Mouse (Mus musculus): Measurements from ENCODE around the gene Tspan18. TPM values are rescaled to one million over a fixed set of nuclear protein-coding genes. Genes with fewer than 3 reads are reported as not detected.

Tspan18 gene
- polyA plus RNA-seq, 1 experiment from 2014 or later, result 48.2 TPM

DNA sequence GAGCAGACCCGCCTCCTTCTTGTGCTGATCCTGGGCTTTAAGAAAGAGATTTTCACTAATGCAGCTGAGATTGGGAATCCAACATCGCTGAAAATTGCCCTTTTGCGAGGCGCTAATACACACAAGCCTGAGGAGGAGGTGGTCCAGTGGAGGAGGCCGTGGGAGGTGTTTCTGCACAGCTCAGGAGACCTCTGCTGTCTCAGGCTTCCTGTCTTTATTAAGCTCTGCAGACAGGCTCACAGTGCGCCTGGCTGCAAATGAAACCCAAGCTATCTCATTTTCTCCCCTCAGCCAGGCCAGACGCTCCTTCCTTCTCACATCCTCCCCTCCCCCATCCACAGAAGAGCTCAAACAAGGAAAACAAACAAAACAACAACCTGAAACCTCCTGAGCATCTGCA is 9.6 kb downstream of the Tspan18 start:
- ATAC-seq (ENCODE audit: insufficient number of reproducible peaks, insufficient read depth, low FRiP score, low read depth), result no peak
- no peak overlapping the region for H3K4me2 ChIP-seq (ENCODE audit: low read length)
- no peaks in the 10 kb centered on the region for H3K27me3 ChIP-seq (ENCODE audit: control insufficient read depth, insufficient read depth, low read length)
- peak overlapping the region; percentile 38; the same call in 1 of the 2 replicates for H3K9ac ChIP-seq (ENCODE audit: low read length)
- H3K27ac ChIP-seq (replicated peaks in 1 of 2; ENCODE audit: control insufficient read depth in 1 of 2, insufficient read depth in 1 of 2, low read depth in 2 of 2, low read length in 2 of 2), result peak overlapping the region; percentile 28 to 53
- H3K4me1 ChIP-seq (ENCODE audit: control insufficient read depth in 2 of 2, insufficient read depth in 2 of 2, low read length in 2 of 2), result peaks cover 37 to 47% of the 10 kb centered on the region in 2 experiments
- no peak overlapping the region for H3K4me3 ChIP-seq (ENCODE audit: control insufficient read depth in 1 of 2, insufficient read depth in 1 of 2, low read depth in 1 of 2, low read length in 2 of 2)
- no peaks in the 10 kb centered on the region; the same call in 1 of the 2 replicates for H3K36me3 ChIP-seq (ENCODE audit: control insufficient read depth, insufficient read depth, low read length)
- WGBS, result 32% methylated on average over 7 of the region's 7 CpGs
- H3K9me3 ChIP-seq (ENCODE audit: control insufficient read depth, low read length), result no peaks in the 10 kb centered on the region

DNA sequence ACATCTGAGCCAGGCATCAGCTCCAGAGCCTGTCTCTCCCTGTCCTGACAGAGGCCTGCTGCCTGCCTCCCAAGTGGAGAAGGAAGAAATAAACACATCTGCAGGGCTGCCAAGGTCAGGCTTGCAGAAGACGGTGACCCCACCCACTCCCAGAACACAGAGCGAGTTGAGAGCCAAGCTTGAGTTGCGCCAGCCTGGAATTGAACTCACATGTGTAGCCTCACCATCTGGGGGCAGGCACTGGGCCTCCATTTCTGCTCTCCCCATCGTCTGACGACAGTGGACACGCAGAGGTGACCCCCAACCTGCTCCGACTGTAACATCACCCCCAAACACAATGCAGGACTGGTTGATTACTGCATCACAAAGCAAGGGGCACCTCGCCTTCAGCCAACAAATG is 12.4 kb downstream of the Tspan18 start:
- Histone ChIP-seq H3K9ac (ENCODE audit: low read length) (peak overlapping the region; percentile 56), H3K27me3 (ENCODE audit: control insufficient read depth, insufficient read depth, low read length) (no peaks in the 10 kb centered on the region), H3K36me3 (ENCODE audit: control insufficient read depth, insufficient read depth, low read length) (peaks cover 8% of the 10 kb centered on the region; the same call in 1 of the 2 replicates), H3K27ac (replicated peaks in 1 of 2; ENCODE audit: control insufficient read depth in 1 of 2, insufficient read depth in 1 of 2, low read depth in 2 of 2, low read length in 2 of 2) (peak overlapping the region in 1 of 2 experiments; percentile 8; a peak in 1 of 4 replicates), H3K9me3 (ENCODE audit: control insufficient read depth, low read length) (no peaks in the 10 kb centered on the region), H3K4me2 (ENCODE audit: low read length) (no peak overlapping the region), H3K4me3 (ENCODE audit: control insufficient read depth in 1 of 2, insufficient read depth in 1 of 2, low read depth in 1 of 2, low read length in 2 of 2) (no peak overlapping the region), H3K4me1 (ENCODE audit: control insufficient read depth in 2 of 2, insufficient read depth in 2 of 2, low read length in 2 of 2) (peaks cover 31 to 38% of the 10 kb centered on the region in 2 experiments)
- WGBS, result 59% methylated on average over 8 of the region's 8 CpGs
- ATAC-seq (ENCODE audit: insufficient number of reproducible peaks, insufficient read depth, low FRiP score, low read depth), result no peak

DNA sequence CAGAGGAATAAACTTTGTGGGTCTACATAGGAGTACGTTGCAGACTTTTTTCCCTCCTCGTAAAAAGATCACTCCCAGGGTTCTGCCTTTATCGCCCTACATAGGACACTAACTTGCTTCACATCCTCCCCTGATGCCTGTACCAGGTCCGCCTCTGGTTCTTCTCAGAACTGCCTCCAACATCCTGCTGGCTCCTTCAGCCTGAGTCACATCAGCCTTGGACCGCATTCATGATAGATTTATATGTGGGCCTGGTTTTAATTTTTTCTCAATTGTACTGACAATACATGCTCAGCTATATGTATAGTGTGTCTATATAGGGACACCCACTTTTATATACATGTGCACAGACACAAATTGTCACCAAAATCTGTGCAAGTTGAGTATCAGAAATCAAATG is 14.0 kb downstream of the Tspan18 start:
- no peak for ATAC-seq (ENCODE audit: insufficient number of reproducible peaks, insufficient read depth, low FRiP score, low read depth)
- H3K9me3 ChIP-seq (ENCODE audit: control insufficient read depth, low read length), result no peaks in the 10 kb centered on the region
- H3K36me3 ChIP-seq (ENCODE audit: control insufficient read depth, insufficient read depth, low read length), result peaks cover 8% of the 10 kb centered on the region; the same call in 1 of the 2 replicates
- H3K4me3 ChIP-seq (ENCODE audit: control insufficient read depth in 1 of 2, insufficient read depth in 1 of 2, low read depth in 1 of 2, low read length in 2 of 2), result no peak overlapping the region
- 77% methylated on average over 5 of the region's 5 CpGs for WGBS
- H3K4me1 ChIP-seq (ENCODE audit: control insufficient read depth in 2 of 2, insufficient read depth in 2 of 2, low read length in 2 of 2), result peaks cover 28 to 35% of the 10 kb centered on the region in 2 experiments
- H3K27ac ChIP-seq (replicated peaks in 1 of 2; ENCODE audit: control insufficient read depth in 1 of 2, insufficient read depth in 1 of 2, low read depth in 2 of 2, low read length in 2 of 2), result no peak overlapping the region
- no peak overlapping the region for H3K4me2 ChIP-seq (ENCODE audit: low read length)
- H3K27me3 ChIP-seq (ENCODE audit: control insufficient read depth, insufficient read depth, low read length), result no peaks in the 10 kb centered on the region
- H3K9ac ChIP-seq (ENCODE audit: low read length), result no peak overlapping the region

DNA sequence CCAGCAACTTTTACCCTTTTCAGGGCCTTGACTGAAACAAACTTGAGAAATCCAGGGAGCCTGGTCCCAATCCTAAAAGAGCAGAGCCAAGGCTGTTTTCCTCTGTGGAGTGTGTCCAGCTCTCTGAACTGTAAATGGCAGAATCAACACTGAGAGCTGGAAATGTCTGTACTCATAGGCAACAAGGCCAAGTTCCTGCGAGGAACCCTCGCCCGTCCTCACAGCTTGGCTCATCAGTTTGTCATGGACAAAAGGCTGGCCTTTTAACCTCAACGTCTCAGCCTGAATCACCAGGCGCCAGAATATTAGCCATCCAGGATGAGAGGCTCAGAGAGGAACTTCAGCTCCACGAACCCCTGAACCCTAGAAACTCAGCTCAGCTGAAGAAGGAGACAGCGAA is 14.7 kb downstream of the Tspan18 start:
- Histone ChIP-seq H3K4me3 (ENCODE audit: control insufficient read depth in 1 of 2, insufficient read depth in 1 of 2, low read depth in 1 of 2, low read length in 2 of 2) (no peak overlapping the region), H3K9me3 (ENCODE audit: control insufficient read depth, low read length) (no peaks in the 10 kb centered on the region), H3K4me2 (ENCODE audit: low read length) (no peak overlapping the region), H3K4me1 (ENCODE audit: control insufficient read depth in 2 of 2, insufficient read depth in 2 of 2, low read length in 2 of 2) (peaks cover 22 to 29% of the 10 kb centered on the region in 2 experiments), H3K27me3 (ENCODE audit: control insufficient read depth, insufficient read depth, low read length) (no peaks in the 10 kb centered on the region), H3K36me3 (ENCODE audit: control insufficient read depth, insufficient read depth, low read length) (peaks cover 8% of the 10 kb centered on the region; the same call in 1 of the 2 replicates), H3K27ac (replicated peaks in 1 of 2; ENCODE audit: control insufficient read depth in 1 of 2, insufficient read depth in 1 of 2, low read depth in 2 of 2, low read length in 2 of 2) (0 out of 4 replicates have a peak overlapping the region, but pooled peaks of 1 of the 2 experiments have one; percentile 9), H3K9ac (ENCODE audit: low read length) (no peak overlapping the region)
- 65% methylated on average over 7 of the region's 7 CpGs for WGBS
- ATAC-seq (ENCODE audit: insufficient number of reproducible peaks, insufficient read depth, low FRiP score, low read depth), result no peak

DNA sequence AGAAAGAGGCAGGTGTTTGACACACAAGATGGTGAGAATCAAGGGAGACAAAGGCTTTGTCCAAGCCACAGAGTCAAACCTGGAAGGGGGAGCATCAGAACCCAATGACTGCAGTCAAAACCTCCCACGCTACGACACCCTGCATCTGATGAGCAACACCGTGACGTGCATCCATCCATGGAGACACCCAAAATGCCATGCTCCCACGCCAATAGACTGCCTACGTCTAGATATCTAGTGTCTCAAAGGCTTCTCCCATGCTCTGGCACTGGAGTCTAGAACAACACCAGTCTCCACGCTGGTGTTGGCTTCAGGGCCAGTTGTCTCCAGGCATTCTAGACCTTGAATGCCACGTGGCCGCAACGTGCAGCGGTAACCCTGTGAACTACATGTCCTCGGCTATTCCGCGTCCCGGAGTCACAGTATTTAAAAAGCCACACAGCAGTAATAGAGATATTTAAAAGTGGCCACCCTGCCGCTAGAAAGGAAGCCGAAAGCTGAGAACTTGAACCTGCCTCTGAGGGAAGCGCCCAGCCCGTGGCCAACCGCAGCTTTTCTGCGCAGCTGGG is 15.4 kb downstream of the Tspan18 start:
- no peak overlapping the region for H3K4me3 ChIP-seq (ENCODE audit: control insufficient read depth in 1 of 2, insufficient read depth in 1 of 2, low read depth in 1 of 2, low read length in 2 of 2)
- H3K36me3 ChIP-seq (ENCODE audit: control insufficient read depth, insufficient read depth, low read length), result peaks cover 8% of the 10 kb centered on the region; the same call in 1 of the 2 replicates
- no peaks in the 10 kb centered on the region for H3K27me3 ChIP-seq (ENCODE audit: control insufficient read depth, insufficient read depth, low read length)
- no peak overlapping the region for H3K4me2 ChIP-seq (ENCODE audit: low read length)
- H3K9me3 ChIP-seq (ENCODE audit: control insufficient read depth, low read length), result no peaks in the 10 kb centered on the region
- H3K4me1 ChIP-seq (ENCODE audit: control insufficient read depth in 2 of 2, insufficient read depth in 2 of 2, low read length in 2 of 2), result peaks cover 25 to 30% of the 10 kb centered on the region in 2 experiments
- H3K9ac ChIP-seq (ENCODE audit: low read length), result no peak overlapping the region
- ATAC-seq (ENCODE audit: insufficient number of reproducible peaks, insufficient read depth, low FRiP score, low read depth), result no peak
- H3K27ac ChIP-seq (replicated peaks in 1 of 2; ENCODE audit: control insufficient read depth in 1 of 2, insufficient read depth in 1 of 2, low read depth in 2 of 2, low read length in 2 of 2), result no peak overlapping the region
- 93% methylated on average over 21 of the region's 21 CpGs for WGBS

DNA sequence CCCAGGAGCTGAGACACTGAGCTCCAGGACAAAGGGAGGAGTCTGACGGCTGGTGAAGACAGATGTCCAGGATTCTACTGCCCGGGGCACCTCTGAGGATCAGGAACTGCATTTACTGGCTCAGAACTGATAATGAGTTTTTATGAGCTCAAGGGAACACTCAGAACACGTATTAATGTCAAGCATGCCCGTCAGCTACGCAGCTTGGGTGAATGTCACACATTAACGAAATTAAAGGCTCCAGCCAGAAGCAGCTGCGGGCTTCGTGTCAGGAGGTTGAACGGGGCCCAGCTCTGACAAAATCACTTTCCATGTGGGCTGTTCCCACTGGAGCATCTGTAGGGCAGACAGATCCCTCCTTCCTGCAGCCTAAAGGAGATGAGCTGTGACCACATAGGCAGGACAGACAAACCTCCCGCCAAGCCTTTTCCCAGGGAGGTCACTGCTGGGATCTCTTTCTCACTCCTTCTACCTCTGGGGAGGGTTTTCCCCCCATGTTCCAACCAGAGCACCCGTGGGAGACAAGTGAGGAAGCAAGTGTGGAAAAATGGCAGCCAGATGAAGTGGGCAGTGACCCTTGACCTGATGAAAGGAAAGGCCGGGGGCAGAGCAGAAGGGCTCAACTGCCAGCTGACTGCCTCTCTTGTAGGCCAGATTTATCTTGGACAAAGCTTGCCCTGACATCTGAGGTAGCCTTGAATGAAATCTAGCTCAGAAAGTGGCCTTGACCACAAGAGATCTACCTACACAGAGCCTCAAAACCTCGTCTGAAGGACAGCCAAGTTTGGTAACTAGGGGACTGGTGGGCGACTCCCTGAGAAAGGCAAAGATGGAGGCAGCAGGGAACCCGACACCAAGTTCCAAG is 20.3 kb downstream of the Tspan18 start:
- no peaks in the 10 kb centered on the region for H3K27me3 ChIP-seq (ENCODE audit: control insufficient read depth, insufficient read depth, low read length)
- WGBS, result 44% methylated on average over 15 of the region's 15 CpGs
- ATAC-seq (ENCODE audit: insufficient number of reproducible peaks, insufficient read depth, low FRiP score, low read depth), result no peak
- H3K36me3 ChIP-seq (ENCODE audit: control insufficient read depth, insufficient read depth, low read length), result peaks cover 11% of the 10 kb centered on the region; the same call in 1 of the 2 replicates
- H3K9ac ChIP-seq (ENCODE audit: low read length), result peak overlapping the region; percentile 3; the same call in 1 of the 2 replicates
- peaks cover 54 to 70% of the 10 kb centered on the region in 2 experiments for H3K4me1 ChIP-seq (ENCODE audit: control insufficient read depth in 2 of 2, insufficient read depth in 2 of 2, low read length in 2 of 2)
- H3K9me3 ChIP-seq (ENCODE audit: control insufficient read depth, low read length), result no peaks in the 10 kb centered on the region
- H3K4me2 ChIP-seq (ENCODE audit: low read length), result no peak overlapping the region
- peak overlapping the region; percentile 30 to 33; a peak in 2 of 4 replicates for H3K27ac ChIP-seq (replicated peaks in 1 of 2; ENCODE audit: control insufficient read depth in 1 of 2, insufficient read depth in 1 of 2, low read depth in 2 of 2, low read length in 2 of 2)
- no peak overlapping the region for H3K4me3 ChIP-seq (ENCODE audit: control insufficient read depth in 1 of 2, insufficient read depth in 1 of 2, low read depth in 1 of 2, low read length in 2 of 2)

DNA sequence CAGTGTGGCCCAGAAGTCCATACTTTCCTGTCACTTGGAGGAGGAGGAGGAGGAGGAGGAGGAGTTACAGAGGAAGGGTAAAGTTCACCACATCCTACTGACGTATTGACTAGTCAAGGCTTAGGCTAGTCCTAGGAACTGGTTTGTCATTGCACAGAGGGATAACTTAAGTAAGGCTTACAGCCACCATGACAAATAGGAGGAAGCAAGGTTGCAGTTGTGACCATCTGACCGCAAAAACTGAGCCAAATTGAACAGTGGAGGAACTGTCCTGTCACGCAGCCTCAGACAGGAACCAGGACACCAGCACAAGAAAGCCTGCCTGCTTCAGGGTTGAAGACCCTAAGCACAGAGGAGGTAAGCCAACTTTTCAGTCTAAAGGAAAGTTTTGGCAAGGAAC is 21.8 kb downstream of the Tspan18 start:
- Histone ChIP-seq H3K4me2 (ENCODE audit: low read length) (no peak overlapping the region), H3K36me3 (ENCODE audit: control insufficient read depth, insufficient read depth, low read length) (peaks cover 3% of the 10 kb centered on the region), H3K27ac (replicated peaks in 1 of 2; ENCODE audit: control insufficient read depth in 1 of 2, insufficient read depth in 1 of 2, low read depth in 2 of 2, low read length in 2 of 2) (peak overlapping the region in 1 of 2 experiments; percentile 97; a peak in 1 of 4 replicates), H3K9ac (ENCODE audit: low read length) (no peak overlapping the region), H3K4me3 (ENCODE audit: control insufficient read depth in 1 of 2, insufficient read depth in 1 of 2, low read depth in 1 of 2, low read length in 2 of 2) (no peak overlapping the region), H3K4me1 (ENCODE audit: control insufficient read depth in 2 of 2, insufficient read depth in 2 of 2, low read length in 2 of 2) (peaks cover 54 to 68% of the 10 kb centered on the region in 2 experiments), H3K9me3 (ENCODE audit: control insufficient read depth, low read length) (no peaks in the 10 kb centered on the region), H3K27me3 (ENCODE audit: control insufficient read depth, insufficient read depth, low read length) (no peaks in the 10 kb centered on the region)
- no peak for ATAC-seq (ENCODE audit: insufficient number of reproducible peaks, insufficient read depth, low FRiP score, low read depth)
- 58% methylated on average over 3 of the region's 3 CpGs for WGBS
